Mouse (Mus musculus) heart, adult 8-10 months (tissue): ENCODE measurements at regions not wholly inside any gene's neighbourhood (a gene's known extent, or its start where the extent isn't known, plus 50 kb on each side); places are given as distances from the start of the nearest gene placed in this dataset.
A peak's percentile ranks its signal among the peaks of the same experiment; 100 is the strongest.

Experiments
- DNase-seq: peaks from one replicate; pipeline ENCODE4 v3.0.0; 2022; ENCODE audit warnings: low spot score

GRCm38 (mm10) chr11:42243385-42243784 lies 60.7 kb upstream of the Gabra1 start:
- peak; percentile 21 for DNase-seq
